Mouse (Mus musculus): Measurements from ENCODE around the gene Nexn. TPM values are rescaled to one million over a fixed set of nuclear protein-coding genes. Genes with fewer than 3 reads are reported as not detected.
A peak's percentile ranks its signal among the peaks of the same experiment; 100 is the strongest.
"Not testable (repeated sequence)": the region's sequence is repeated elsewhere in the genome, so short reads cannot be mapped to it uniquely, and the experiment has no call there.

The Nexn gene
- total RNA-seq, 2 experiments from 2014 or later, result 1.4 to 7.5 TPM

DNA sequence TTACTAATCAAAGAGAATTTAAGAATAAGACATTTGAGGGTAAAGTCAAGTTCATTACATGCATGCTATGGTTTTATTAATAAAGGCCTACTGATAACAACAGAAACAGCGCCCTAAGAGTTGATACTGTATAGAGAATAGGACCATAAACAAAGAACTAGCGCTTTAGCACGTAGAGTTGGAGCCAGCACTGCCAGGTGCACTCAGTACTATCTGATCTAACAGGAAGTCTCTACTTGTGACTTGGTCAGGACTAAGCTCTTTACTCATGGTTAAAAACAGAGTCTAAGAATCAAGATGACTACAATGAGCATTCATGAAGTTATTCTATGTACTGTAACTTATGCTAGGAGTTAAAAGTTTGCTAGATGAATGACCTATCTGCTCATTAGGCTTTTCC lies 61.6 kb downstream of the Nexn start:
- DNase-seq (ENCODE audit: low spot score in 2 of 2), result no peak
- intact Hi-C loops (cut with DNase I), result no loop called here

DNA sequence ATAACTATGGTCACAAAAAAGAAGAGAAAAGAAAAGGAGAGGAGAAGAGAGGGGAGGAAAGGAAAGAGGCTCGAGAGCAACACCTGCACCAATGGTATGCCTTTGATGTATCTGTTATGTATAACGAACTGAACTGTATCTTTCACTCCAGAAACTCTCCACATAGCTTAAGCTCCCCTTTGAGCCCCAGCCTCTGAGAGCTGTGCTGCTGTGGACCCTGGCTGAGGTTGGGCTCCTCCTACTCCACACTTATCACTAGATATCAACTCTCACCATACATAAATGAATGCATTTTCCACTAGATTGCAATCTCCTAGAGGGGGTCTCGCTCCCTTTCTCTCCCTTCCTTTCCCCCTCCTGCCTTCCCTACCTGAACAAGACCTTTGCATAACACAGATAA lies 62.2 kb downstream of the Nexn start:
- no peak for DNase-seq (ENCODE audit: low spot score in 2 of 2)
- intact Hi-C loops (cut with DNase I), result no loop called here

DNA sequence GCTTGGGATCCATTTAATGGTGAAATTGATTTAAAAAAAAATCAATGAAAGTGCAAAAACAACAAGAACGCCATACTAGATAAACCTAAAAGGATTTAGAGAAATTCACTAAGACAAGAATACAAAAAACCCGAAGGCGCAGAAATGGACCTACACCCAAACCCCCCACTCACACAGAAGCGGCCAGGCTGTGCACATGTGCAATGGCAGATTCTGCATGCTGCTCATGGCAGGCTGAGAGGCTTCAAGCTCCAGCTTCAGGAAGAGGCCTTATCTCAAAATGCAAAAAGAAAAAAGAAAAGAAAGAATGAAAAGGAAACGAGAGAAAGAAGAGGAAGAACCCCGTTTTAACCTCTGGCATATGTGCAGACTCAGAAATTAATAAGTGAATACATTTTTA lies 62.7 kb downstream of the Nexn start:
- no peak for DNase-seq (ENCODE audit: low spot score in 2 of 2)
- intact Hi-C loops (cut with DNase I), result no loop called here

DNA sequence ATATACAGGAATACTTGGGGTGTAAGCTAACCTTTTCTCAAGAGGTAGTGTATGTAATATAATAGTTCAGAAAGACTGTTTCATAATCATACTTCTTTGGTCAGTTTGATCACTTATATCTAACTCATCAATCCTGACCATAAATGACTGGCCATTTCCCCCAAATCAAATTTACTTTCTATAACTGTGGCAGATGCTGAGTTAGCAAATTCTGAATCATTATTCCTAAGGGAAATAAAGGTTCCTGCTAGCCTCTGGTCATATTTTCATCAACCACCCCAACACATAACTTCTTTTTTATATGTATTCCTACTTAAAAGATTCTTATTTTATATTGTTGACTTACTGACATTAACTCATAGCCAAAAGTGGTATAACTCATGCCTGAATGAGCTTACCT lies 63.2 kb downstream of the Nexn start:
- intact Hi-C loops (cut with DNase I), result no loop called here
- no peak for DNase-seq (ENCODE audit: low spot score in 2 of 2)

DNA sequence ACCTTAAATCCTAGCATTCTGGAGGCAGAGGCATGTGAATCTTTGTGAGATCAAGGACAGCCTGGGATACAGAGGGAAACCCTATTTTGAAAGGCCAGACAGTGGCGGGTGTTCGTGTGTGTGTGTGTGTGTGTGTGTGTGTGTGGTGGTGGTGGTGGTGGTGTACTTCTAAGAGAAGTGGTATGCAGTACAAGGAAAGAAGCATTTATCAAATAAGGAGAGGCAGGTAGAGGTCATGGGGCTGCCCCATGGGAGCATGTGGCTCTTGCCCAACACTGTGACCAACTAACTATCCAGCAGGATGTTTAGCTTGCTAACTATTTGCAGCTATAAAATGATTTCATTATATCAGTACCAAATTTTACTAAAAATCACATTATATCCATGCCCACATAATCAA lies 64.5 kb downstream of the Nexn start:
- intact Hi-C loops (cut with DNase I), result no loop called here
- DNase-seq (ENCODE audit: low spot score in 2 of 2), result no peak

DNA sequence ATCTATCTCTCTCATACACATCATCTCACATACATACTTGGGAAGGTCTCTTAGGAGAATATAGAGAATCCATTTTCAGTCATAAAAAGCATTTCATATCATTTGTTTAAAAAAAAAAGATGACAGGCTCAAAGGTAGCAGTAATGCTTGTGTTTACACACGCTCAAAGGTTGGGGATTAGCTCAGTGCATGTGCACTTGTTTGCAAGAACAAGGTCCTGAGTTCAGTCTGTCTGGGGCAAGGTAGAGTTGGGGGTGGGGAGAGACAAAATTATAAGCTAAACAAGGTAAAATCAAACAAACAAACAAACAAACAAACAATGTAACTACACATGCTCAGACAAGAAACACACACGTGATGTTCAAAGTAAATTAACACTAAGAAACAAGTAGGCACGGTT lies 65.0 kb downstream of the Nexn start:
- intact Hi-C loops (cut with DNase I), result no loop called here
- no peak for DNase-seq (ENCODE audit: low spot score in 2 of 2)

DNA sequence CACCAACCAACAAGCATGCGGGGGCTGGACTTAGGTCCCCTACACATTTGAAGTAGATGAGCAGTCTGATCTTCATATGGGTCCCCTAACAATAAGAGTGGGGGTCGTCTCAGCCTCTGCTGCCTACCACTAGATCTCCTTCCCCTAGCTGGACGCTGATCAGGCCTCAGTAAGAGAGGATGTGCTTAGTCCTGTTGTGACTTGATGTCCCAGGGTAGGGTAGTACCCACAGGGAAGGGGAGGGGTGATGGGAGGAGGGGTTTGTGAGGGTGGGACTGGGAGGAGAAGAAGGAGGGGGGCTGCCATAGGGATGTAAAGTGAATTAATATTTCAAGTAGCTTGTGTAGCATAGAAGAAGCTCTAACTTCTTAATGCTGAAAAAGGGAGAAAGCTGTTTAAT lies 67.0 kb downstream of the Nexn start:
- DNase-seq (ENCODE audit: low spot score in 2 of 2), result no peak
- intact Hi-C loops (cut with DNase I), result no loop called here

DNA sequence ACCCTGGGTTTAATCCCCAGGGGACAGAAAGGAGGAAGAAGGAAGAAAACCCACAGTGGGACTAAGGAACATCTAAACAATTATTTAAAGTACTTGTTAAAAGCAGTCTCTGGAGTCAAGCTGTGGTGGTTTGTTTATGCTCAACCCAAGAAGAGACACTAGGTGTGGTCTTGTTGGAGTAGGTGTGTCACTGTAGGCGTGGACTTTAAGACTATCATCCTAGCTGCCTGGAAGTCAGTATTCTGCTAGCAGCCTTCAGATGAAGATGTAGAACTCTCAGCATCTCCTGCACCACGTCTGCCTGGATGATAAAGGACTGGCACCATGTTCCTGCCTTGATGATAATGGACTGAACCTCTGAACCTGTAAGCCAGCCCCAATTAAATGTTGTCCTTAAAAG lies 68.9 kb downstream of the Nexn start:
- intact Hi-C loops (cut with DNase I); DNase-seq (ENCODE audit: low spot score in 2 of 2): not testable (repeated sequence)

DNA sequence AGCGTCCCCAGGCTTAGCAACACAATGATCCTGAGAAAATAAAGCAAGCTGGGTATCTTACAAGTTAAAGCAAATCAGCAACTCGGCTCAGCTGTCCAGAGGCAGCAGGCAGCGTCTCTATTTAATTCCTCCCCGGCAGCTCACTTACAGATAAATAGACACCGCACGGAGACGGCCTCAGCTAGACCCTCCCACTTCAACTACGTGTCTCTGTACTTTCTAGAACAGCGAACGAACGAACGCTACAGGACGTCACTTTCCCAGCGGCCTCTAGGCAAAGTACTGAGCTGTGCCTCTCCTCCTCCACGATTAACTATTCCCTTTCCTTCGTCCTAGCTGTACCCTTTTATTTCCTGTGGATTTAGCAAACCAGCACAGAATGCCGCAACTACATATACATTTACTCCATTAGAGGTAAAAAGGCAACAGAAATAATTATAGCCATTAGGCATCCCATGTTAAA lies 72.5 kb downstream of the Nexn start:
- peak; percentile 89 to 98 for DNase-seq (ENCODE audit: low spot score in 2 of 2)
- intact Hi-C loops (cut with DNase I), result loop anchor here (1.0 to 2.0 kb wide), 2 partner anchors 17 to 83 kb away; partner anchors contain the start of genes Dnajb4 and Fubp1

DNA sequence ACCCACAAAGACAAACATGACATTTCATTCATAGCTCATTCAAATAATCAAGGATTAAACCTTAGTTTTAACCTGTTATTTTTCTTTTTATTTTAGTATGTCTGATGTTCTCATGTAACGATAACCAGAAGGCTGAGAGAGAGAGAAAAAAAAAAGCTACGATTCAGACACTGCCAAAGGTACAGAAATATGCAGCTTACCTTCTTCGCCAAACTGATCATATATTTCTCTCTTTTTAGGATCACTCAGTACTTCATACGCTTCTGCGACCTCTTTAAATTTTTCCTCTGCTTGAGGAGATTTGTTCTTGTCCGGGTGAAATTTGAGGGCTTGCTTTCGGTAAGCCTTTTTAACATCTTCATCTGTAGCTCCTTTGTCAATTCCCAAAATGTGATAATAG lies 73.0 kb downstream of the Nexn start:
- DNase-seq (ENCODE audit: low spot score in 2 of 2), result no peak
- intact Hi-C loops (cut with DNase I), result loop anchor here (1.0 to 2.0 kb wide), 2 partner anchors 17 to 82 kb away; partner anchors contain the start of genes Dnajb4 and Fubp1

DNA sequence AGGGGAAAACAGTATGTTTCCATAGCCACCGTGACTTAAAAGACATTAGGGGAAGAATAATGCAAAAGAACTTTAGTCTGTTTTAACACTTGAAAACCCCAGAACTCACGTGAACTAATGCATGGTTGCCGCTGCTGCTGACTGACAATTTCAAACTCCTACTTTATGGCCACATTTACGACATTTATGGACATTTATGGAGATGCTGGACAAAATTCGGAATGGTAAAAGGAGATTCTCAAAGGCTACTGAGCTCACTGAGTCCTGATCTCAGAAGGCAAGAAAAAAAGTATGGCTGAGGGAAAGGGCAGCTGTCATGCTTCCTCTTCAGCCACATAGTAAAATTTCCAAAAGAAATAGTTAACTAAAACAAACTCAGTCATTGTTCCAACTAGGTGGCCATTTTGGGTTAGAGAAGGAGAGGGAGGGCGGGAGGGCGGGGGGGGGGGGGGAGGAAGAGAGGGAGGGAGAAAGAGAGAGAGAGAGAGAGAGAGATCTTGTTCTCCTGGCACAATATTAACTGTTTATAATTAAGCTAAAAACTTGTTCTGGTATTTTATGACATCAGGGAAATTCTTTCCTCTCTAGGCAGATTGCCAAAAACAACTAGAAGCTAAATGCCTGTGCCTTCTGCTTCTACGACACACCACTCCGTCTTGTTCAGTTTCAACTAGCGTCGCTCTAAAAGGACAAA lies 73.8 kb downstream of the Nexn start:
- intact Hi-C loops (cut with DNase I), result loop anchor here (2.0 kb wide), 1 partner anchor 82 kb away; no protein-coding TSS in a partner anchor
- peak in 1 of 2 experiments; percentile 20 for DNase-seq (ENCODE audit: low spot score in 2 of 2)

DNA sequence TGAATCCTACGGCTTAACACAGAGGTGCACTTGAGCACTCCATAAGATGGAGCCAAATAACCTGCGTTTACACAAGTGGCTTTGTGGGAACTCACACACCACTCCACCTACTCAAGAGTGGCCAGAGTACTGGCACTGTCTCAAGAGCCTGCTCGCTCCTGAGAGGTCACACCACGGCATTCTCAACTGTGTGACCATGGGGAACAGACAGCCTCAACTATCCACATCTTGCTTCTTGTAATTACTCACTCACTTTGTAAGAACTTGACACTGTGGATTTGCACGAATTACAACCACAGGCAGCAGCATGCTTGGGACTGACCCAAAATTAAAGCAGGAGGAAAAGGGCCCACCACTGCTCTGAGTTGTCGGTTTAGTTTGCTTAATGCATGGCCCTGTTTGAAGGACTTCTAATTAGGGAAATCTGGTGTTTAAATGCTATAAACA lies 74.3 kb downstream of the Nexn start:
- intact Hi-C loops (cut with DNase I), result loop anchor here (2.0 kb wide), 1 partner anchor 81 kb away; no protein-coding TSS in a partner anchor
- DNase-seq (ENCODE audit: low spot score in 2 of 2), result no peak

DNA sequence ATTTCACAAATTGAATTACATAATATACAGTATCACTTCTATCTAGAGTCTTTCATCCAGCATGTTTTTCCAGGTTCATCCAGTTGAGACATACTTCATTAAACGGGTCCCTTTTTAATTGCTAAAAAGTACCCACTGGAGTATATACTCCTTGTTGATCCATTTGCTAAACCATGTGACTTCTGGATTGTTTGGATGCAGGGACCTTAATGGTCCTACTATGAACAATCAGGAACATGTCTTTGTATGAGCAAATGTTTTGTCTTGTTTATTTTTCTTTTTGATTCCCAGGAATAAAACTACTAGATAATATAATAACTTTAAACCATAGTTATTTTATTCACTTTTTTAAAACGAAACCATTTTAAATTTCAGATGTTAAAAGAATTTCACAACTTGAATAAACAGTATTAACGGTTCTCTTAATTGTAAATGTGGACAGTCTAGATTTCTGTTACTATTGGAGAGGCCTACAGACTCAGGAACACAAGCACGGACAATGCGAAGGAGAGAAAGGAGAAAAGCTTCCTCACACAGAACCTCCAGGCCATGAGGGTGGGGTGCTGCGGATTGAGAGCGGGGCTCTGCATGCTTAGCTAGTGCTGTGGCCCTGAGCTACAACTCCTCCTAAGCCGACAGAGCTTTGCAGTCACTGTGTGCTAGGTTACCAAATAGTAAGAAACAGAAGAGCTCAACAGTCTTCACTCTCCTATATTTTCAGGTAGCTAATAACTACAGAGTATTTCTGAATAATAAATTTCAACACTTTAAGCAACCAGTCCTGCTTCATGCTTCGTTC lies 75.3 kb downstream of the Nexn start:
- DNase-seq (ENCODE audit: low spot score in 2 of 2), result no peak
- intact Hi-C loops (cut with DNase I), result no loop called here

DNA sequence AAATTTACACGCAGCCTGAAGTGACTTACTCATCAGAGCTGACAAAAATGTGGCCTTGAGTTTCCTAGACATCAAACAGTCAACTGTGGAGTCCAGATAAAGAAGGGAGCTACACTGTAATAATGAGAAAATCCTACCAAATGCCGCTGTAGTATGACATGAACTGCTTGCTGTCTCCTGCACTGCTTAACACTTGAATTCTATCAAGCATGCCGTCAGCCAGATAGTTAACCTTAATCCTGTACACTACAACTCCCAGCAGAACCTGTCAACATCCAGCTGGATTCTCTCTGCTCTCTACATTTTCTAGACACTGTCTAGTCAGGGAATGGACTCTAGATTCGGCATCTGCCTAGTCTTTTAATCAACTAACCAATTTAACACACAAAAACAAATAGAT lies 76.8 kb downstream of the Nexn start:
- DNase-seq (ENCODE audit: low spot score in 2 of 2), result no peak
- intact Hi-C loops (cut with DNase I), result no loop called here

Other genes starting within 250 kb of the Nexn start
- gene Gipc2, start 100.1 kb downstream of the Nexn start, total RNA-seq (2021), result 1 to 10 TPM; 1.8 to 5.8 TPM
- gene Dnajb4, start 56.0 kb downstream of the Nexn start, total RNA-seq (2021), result 10 to 100 TPM; 71.5 to 72.5 TPM
- 100 to 1,000 TPM; 115 to 128 TPM for gene Fubp1, start 55.9 kb downstream of the Nexn start, total RNA-seq (2021)
- 10 to 100 TPM; 71.7 to 84.0 TPM for gene Miga1, start 74.1 kb upstream of the Nexn start, total RNA-seq (2021)
- gene Usp33, start 80.1 kb upstream of the Nexn start, total RNA-seq (2021), result 100 to 1,000 TPM; 129 to 138 TPM
- gene Zzz3, start 129.1 kb upstream of the Nexn start, total RNA-seq (2021), result 10 to 100 TPM; 41.2 to 43.7 TPM

Measured in left cerebral cortex, postnatal 25 days (tissue).